Mouse (Mus musculus) megakaryocyte, embryonic 14.5 days (primary cell): Measurements from ENCODE around the gene Btbd35f27. TPM values are rescaled to one million over a fixed set of nuclear protein-coding genes. Genes with fewer than 3 reads are reported as not detected.
"Not testable (repeated sequence)": the region's sequence is repeated elsewhere in the genome, so short reads cannot be mapped to it uniquely, and the experiment has no call there.

ENCODE experiments used
- H3K27me3 ChIP-seq: replicated peaks from 2 replicates; pipeline ENCODE3; 2012; ENCODE audit warnings: inconsistent platforms
- H3K36me3 ChIP-seq: replicated peaks from 2 replicates; pipeline ENCODE3; 2012; ENCODE audit warnings: low read length, inconsistent platforms, mixed read lengths
- H3K4me1 ChIP-seq: 2 replicates; pipeline ENCODE4 v1.6.1; 2012; ENCODE audit warnings: inconsistent platforms
- H3K4me3 ChIP-seq: replicated peaks from 2 replicates; pipeline ENCODE3; 2012; ENCODE audit warnings: moderate library complexity, mild to moderate bottlenecking, inconsistent platforms
- H3K9me3 ChIP-seq: 2 replicates; pipeline ENCODE4 v1.6.1; 2012; ENCODE audit warnings: inconsistent platforms
- polyA plus RNA-seq: library from polyadenylated mRNA; stranded (reverse); fragments of >175 nt; gene quantifications from 2 replicates; pipeline ENCODE4 v1.2.3, GENCODE M21; 2012; ENCODE audit warnings: low replicate concordance; ENCODE audit not compliant: insufficient read depth

Btbd35f27 gene
- not detected in 2 replicates for polyA plus RNA-seq

- H3K4me1 ChIP-seq, H3K36me3 ChIP-seq: not testable (repeated sequence)
Observed at GRCm38 (mm10) chrX:4951835-4952234, at the start of gene Btbd35f27. TSS of gene Btbd35f27 (plus strand) at chrX:4952135.

More at GRCm38 (mm10) chrX:4951835-4952234, at the start of gene Btbd35f27:
- H3K27me3 ChIP-seq, H3K9me3 ChIP-seq, H3K4me3 ChIP-seq: not testable (repeated sequence)

Other genes with a start within 250 kb of the Btbd35f27 start
- not detected in 2 replicates for gene Btbd35f4, start 151.6 kb upstream of the Btbd35f27 start, polyA plus RNA-seq